Mouse (Mus musculus) kidney, adult 2 months (tissue): ENCODE data around the gene Nfic.

Experiments
- CTCF ChIP-seq: fragments of 200-500 bp; conservative IDR thresholded peaks from 2 replicates; pipeline ENCODE4 v1.5.1; 2011; ENCODE audit warnings: low read depth, mild to moderate bottlenecking, control low read depth, low read length, moderate library complexity, mixed read lengths; ENCODE audit not compliant: insufficient read depth, insufficient read length
- POLR2A ChIP-seq: fragments of 200-500 bp; IDR thresholded peaks from one replicate; pipeline ENCODE4 v1.6.1; 2011; ENCODE audit warnings: low read depth, low read length, control low read depth

- TF ChIP-seq CTCF (no peak), POLR2A (no peak)
Measured at GRCm38 (mm10) chr10:81358209-81358608, 97.2 kb downstream of the Nfic start.
